Comparison of ENCODE assay signal across 8 mouse cellular contexts in genomic region chr12:35532151-35532550, GRCm38 (mm10). TPM values are rescaled to one million over a fixed set of nuclear protein-coding genes. Genes with fewer than 3 reads are reported as not detected.
DNase-seq lines count a peak whose midpoint lies in the region; ATAC-seq lines count a peak whose summit lies in the region.

No protein-coding gene starts in this region.

- peaks cover 7% of the 10 kb centered on the region for H3K27me3 ChIP-seq in midbrain, embryonic 11.5 days (ENCODE audit: control insufficient read depth, insufficient read depth, low read length)
- no peaks in the 10 kb centered on the region for H3K27me3 ChIP-seq in midbrain, embryonic 16.5 days (ENCODE audit: control insufficient read depth, insufficient read depth, low read depth, low read length)
- no peaks in the 10 kb centered on the region for H3K27me3 ChIP-seq in kidney, embryonic 15.5 days
- peaks cover 4% of the 10 kb centered on the region; the same call in 1 of the 2 replicates for H3K27me3 ChIP-seq in neural tube, embryonic 13.5 days

- ATAC-seq in midbrain, embryonic 11.5 days (ENCODE audit: low FRiP score) = no peak
- no peak for ATAC-seq in midbrain, embryonic 16.5 days
- no peak for ATAC-seq in kidney, embryonic 15.5 days (replicated peaks; ENCODE audit: low FRiP score)
- no peak for ATAC-seq in neural tube, embryonic 13.5 days (ENCODE audit: low read depth)

- peak; percentile 94 for DNase-seq in midbrain, embryonic 11.5 days (ENCODE audit: low spot score, missing footprints)
- DNase-seq in cerebellum, adult 18-20 months = peak; percentile 71 to 73
- peak; percentile 16 to 27 for DNase-seq in gastrocnemius, adult 8-10 months (ENCODE audit: low spot score in 2 of 2)
- DNase-seq in liver = peak; percentile 70
- peak; percentile 12 for DNase-seq in testis, postnatal 14 days (ENCODE audit: low spot score)

- H3K4me3 ChIP-seq in midbrain, embryonic 11.5 days (ENCODE audit: low read depth, low read length) = no peak overlapping the region
- no peak overlapping the region for H3K4me3 ChIP-seq in midbrain, embryonic 16.5 days (ENCODE audit: low read depth, low read length)
- H3K4me3 ChIP-seq in kidney, embryonic 15.5 days (replicated peaks) = no peak overlapping the region
- H3K4me3 ChIP-seq in neural tube, embryonic 13.5 days = no peak overlapping the region

- no peak overlapping the region for H3K9ac ChIP-seq in midbrain, embryonic 11.5 days (ENCODE audit: low read length)
- no peak overlapping the region for H3K9ac ChIP-seq in midbrain, embryonic 16.5 days (ENCODE audit: low read depth, low read length)
- no peak overlapping the region for H3K9ac ChIP-seq in kidney, embryonic 15.5 days
- no peak overlapping the region for H3K9ac ChIP-seq in neural tube, embryonic 13.5 days

- no peaks in the 10 kb centered on the region for H3K36me3 ChIP-seq in midbrain, embryonic 11.5 days (ENCODE audit: control insufficient read depth, insufficient read depth, low read length)
- H3K36me3 ChIP-seq in midbrain, embryonic 16.5 days (ENCODE audit: control insufficient read depth, insufficient read depth, low read length) = no peaks in the 10 kb centered on the region
- no peaks in the 10 kb centered on the region for H3K36me3 ChIP-seq in kidney, embryonic 15.5 days
- H3K36me3 ChIP-seq in neural tube, embryonic 13.5 days = no peaks in the 10 kb centered on the region

- 22% methylated on average over 5 of the region's 5 CpGs for WGBS in midbrain, embryonic 11.5 days
- WGBS in midbrain, embryonic 16.5 days = 18% methylated on average over 5 of the region's 5 CpGs
- 22% methylated on average over 5 of the region's 5 CpGs for WGBS in kidney, embryonic 15.5 days
- 21% methylated on average over 5 of the region's 5 CpGs for WGBS in neural tube, embryonic 13.5 days

- H3K9me3 ChIP-seq in midbrain, embryonic 11.5 days (ENCODE audit: control insufficient read depth, low read length) = no peaks in the 10 kb centered on the region
- no peaks in the 10 kb centered on the region for H3K9me3 ChIP-seq in midbrain, embryonic 16.5 days (replicated peaks; ENCODE audit: control insufficient read depth, low read length, poor library complexity, severe bottlenecking)
- no peaks in the 10 kb centered on the region for H3K9me3 ChIP-seq in kidney, embryonic 15.5 days (replicated peaks)
- H3K9me3 ChIP-seq in neural tube, embryonic 13.5 days = no peaks in the 10 kb centered on the region

- no peak overlapping the region for H3K27ac ChIP-seq in midbrain, embryonic 11.5 days (ENCODE audit: low read depth, low read length)
- H3K27ac ChIP-seq in midbrain, embryonic 16.5 days (ENCODE audit: low read length) = no peak overlapping the region
- no peak overlapping the region for H3K27ac ChIP-seq in kidney, embryonic 15.5 days
- no peak overlapping the region for H3K27ac ChIP-seq in neural tube, embryonic 13.5 days (replicated peaks)

- no peak overlapping the region for H3K4me2 ChIP-seq in midbrain, embryonic 11.5 days
- H3K4me2 ChIP-seq in midbrain, embryonic 16.5 days (ENCODE audit: low read length) = no peak overlapping the region
- H3K4me2 ChIP-seq in kidney, embryonic 15.5 days = peak overlapping the region; percentile 36
- H3K4me2 ChIP-seq in neural tube, embryonic 13.5 days = 0 out of 2 replicates have a peak overlapping the region, but pooled peaks have one; percentile 24

- peaks cover 4% of the 10 kb centered on the region; the same call in 1 of the 2 replicates for H3K4me1 ChIP-seq in midbrain, embryonic 11.5 days (ENCODE audit: control insufficient read depth, insufficient read depth, low read length)
- H3K4me1 ChIP-seq in midbrain, embryonic 16.5 days (ENCODE audit: control insufficient read depth, insufficient read depth, low read length) = peaks cover 5% of the 10 kb centered on the region
- H3K4me1 ChIP-seq in kidney, embryonic 15.5 days = peaks cover 11% of the 10 kb centered on the region; the same call in 1 of the 2 replicates
- peaks cover 6% of the 10 kb centered on the region; the same call in 1 of the 2 replicates for H3K4me1 ChIP-seq in neural tube, embryonic 13.5 days (replicated peaks)

RNA-seq across cellular contexts. Expression of gene Ahr, which starts 2.7 kb away (rescaled TPM):
- 2.0 and 2.1 TPM in 2 replicates for polyA plus RNA-seq in midbrain, embryonic 11.5 days (2014; fragmentation: Nextera tagmentation; extraction: Ambion mirVana)
- 2.6 and 2.7 TPM in 2 replicates for polyA plus RNA-seq in midbrain, embryonic 16.5 days (2015; fragmentation: Nextera tagmentation; extraction: Ambion mirVana)
- 1 to 10 TPM; 1.3 to 1.6 (median 1.4) TPM for total RNA-seq in gastrocnemius, adult 8-10 months (2022)
- 6.1 and 7.0 TPM in 2 replicates for polyA plus RNA-seq in kidney, embryonic 15.5 days (2015; fragmentation: Nextera tagmentation; extraction: Ambion mirVana)
- 6.7 and 7.1 TPM in 2 replicates for polyA plus RNA-seq in neural tube, embryonic 13.5 days (2015; fragmentation: Nextera tagmentation; extraction: Ambion mirVana)

Comparison
In these comparisons a context has a peak if more than half of its experiments do, and no peak if none do; other contexts are left out.
1. DNase-seq: peak in every context shown above with its lines; median percentile 94 in midbrain, embryonic 11.5 days; 72 in cerebellum, adult 18-20 months; 70 in liver; 22 in gastrocnemius, adult 8-10 months; 12 in testis, postnatal 14 days.
2. H3K4me2 ChIP-seq: peak in kidney, embryonic 15.5 days (single experiment) and neural tube, embryonic 13.5 days (single experiment); none in midbrain, embryonic 11.5 days (single experiment) and midbrain, embryonic 16.5 days (single experiment).